Mouse (Mus musculus) E14TG2a.4 (cell line): ENCODE measurements around the gene I0C0044D17Rik.

ENCODE experiments used
- CTCF ChIP-seq: conservative IDR thresholded peaks from 2 replicates; pipeline ENCODE4 v1.5.1; 2014; ENCODE audit warnings: low read length
- NANOG ChIP-seq: IDR thresholded peaks from 2 replicates; pipeline ENCODE4 v1.6.1; 2014; ENCODE audit warnings: borderline replicate concordance, low read length, mixed read lengths
- POU5F1 ChIP-seq: IDR thresholded peaks from 2 replicates; pipeline ENCODE4 v1.6.1; 2014; ENCODE audit warnings: low read length, borderline replicate concordance

DNA sequence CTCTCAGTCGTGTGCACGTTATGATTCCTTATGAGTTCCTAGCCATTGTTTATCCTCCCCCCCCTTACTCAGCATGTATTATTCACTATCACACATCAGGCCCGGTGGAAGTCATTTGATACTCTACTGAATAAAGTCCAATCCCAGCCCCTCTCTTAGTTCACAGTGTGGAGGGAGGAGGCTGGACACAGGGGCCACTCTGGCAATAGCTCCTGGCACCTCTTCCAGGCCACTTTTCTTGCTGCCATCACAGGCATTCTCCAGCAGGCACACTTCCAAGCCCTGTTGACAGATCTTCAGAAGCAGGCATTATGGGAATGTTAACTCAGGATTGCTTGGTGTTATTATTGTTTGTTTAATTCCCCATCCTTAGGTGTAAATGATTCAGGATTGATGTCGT is 11.1 kb upstream of the I0C0044D17Rik start:
- TF ChIP-seq CTCF (no peak), POU5F1 (no peak), NANOG (no peak)
